Mouse (Mus musculus) midbrain, embryonic 11.5 days (tissue): ENCODE data around the gene Cyct. TPM values are rescaled to one million over a fixed set of nuclear protein-coding genes. Genes with fewer than 3 reads are reported as not detected.

ENCODE experiments used
- ATAC-seq: fragments of 200-750 bp; cut with Nextera tagmentation; 2 replicates; pipeline ENCODE4 v1.8.0; 2017; ENCODE audit warnings: moderate TSS enrichment, moderate library complexity; ENCODE audit not compliant: low FRiP score
- DNase-seq: peaks from one replicate; pipeline ENCODE4 v3.0.0; 2015; ENCODE audit warnings: low spot score; ENCODE audit errors: missing footprints
- H3K27ac ChIP-seq: fragments of 300-500 bp; sonication (generic); 2 replicates; pipeline ENCODE4 v1.5.1; 2014; ENCODE audit warnings: low read depth, low read length
- H3K27me3 ChIP-seq: fragments of 300-500 bp; sonication (generic); 2 replicates; pipeline ENCODE4 v1.6.1; 2014; ENCODE audit warnings: mild to moderate bottlenecking, low read length, moderate library complexity, mixed read lengths; ENCODE audit not compliant: control insufficient read depth, insufficient read depth
- H3K36me3 ChIP-seq: fragments of 300-500 bp; sonication (generic); 2 replicates; pipeline ENCODE4 v1.6.1; 2014; ENCODE audit warnings: mild to moderate bottlenecking, low read length, moderate library complexity, mixed read lengths; ENCODE audit not compliant: control insufficient read depth, insufficient read depth
- H3K4me1 ChIP-seq: fragments of 300-500 bp; sonication (generic); 2 replicates; pipeline ENCODE4 v1.6.1; 2014; ENCODE audit warnings: low read length; ENCODE audit not compliant: control insufficient read depth, insufficient read depth
- H3K4me2 ChIP-seq: fragments of 300-500 bp; sonication (generic); 2 replicates; pipeline ENCODE4 v1.6.1; 2014; ENCODE audit warnings: mild to moderate bottlenecking, moderate library complexity
- H3K4me3 ChIP-seq: fragments of 300-500 bp; sonication (generic); 2 replicates; pipeline ENCODE4 v1.5.1; 2014; ENCODE audit warnings: low read depth, low read length
- H3K9ac ChIP-seq: fragments of 300-500 bp; sonication (generic); 2 replicates; pipeline ENCODE4 v1.6.1; 2014; ENCODE audit warnings: low read length
- H3K9me3 ChIP-seq: fragments of 300-500 bp; sonication (generic); 2 replicates; pipeline ENCODE4 v1.6.1; 2016; ENCODE audit warnings: low read length; ENCODE audit not compliant: control insufficient read depth
- WGBS: fragments of 180-500 bp; shearing (Covaris S2); extraction: QIAGEN DNeasy Blood & Tissue Kit; methylation state at CpG from one replicate; pipeline ENCODE4 v1.1.7; 2014; 5-methylcytosine and 5-hydroxymethylcytosine counted together
- polyA plus RNA-seq: library from polyadenylated mRNA; unstranded; fragments of >200 nt; fragmentation: Nextera tagmentation; extraction: Ambion mirVana; gene quantifications from 2 replicates; pipeline ENCODE4 v1.2.1, GENCODE M21; 2014

The Cyct gene
- polyA plus RNA-seq, 1 experiment from 2014 or later: not detected

GRCm38 (mm10) chr2:76374544-76375206 is 14.4 kb upstream of the Cyct start:
- Histone ChIP-seq H3K9ac (no peak overlapping the region), H3K9me3 (no peaks in the 10 kb centered on the region), H3K4me2 (no peak overlapping the region), H3K36me3 (peaks cover 15% of the 10 kb centered on the region), H3K4me1 (peaks cover 7% of the 10 kb centered on the region), H3K27me3 (no peaks in the 10 kb centered on the region), H3K4me3 (no peak overlapping the region), H3K27ac (no peak overlapping the region)
- WGBS: 93% methylated on average over 6 of the region's 6 CpGs
- ATAC-seq: no peak
- DNase-seq: no peak

- Histone ChIP-seq H3K4me2 (no peak overlapping the region), H3K4me1 (peaks cover 7% of the 10 kb centered on the region), H3K9ac (no peak overlapping the region), H3K9me3 (no peaks in the 10 kb centered on the region), H3K27me3 (no peaks in the 10 kb centered on the region), H3K4me3 (no peak overlapping the region), H3K36me3 (peaks cover 8% of the 10 kb centered on the region), H3K27ac (no peak overlapping the region; the same call in 1 of the 2 replicates)
- ATAC-seq: no peak
- WGBS: 93% methylated on average over 4 of the region's 4 CpGs
- DNase-seq: no peak
Measured at GRCm38 (mm10) chr2:76372244-76372643, 12.0 kb upstream of the Cyct start.

GRCm38 (mm10) chr2:76370656-76370922 is 10.3 kb upstream of the Cyct start:
- H3K9ac ChIP-seq: peak overlapping the region; percentile 91
- H3K4me2 ChIP-seq: peak overlapping the region; percentile 90
- peak overlapping the region; percentile 96 for H3K4me3 ChIP-seq
- WGBS: 6% methylated on average over 7 of the region's 7 CpGs
- DNase-seq (no peak), ATAC-seq (no peak)
- peaks cover 3% of the 10 kb centered on the region for H3K36me3 ChIP-seq
- no peak overlapping the region for H3K27ac ChIP-seq
- H3K27me3 ChIP-seq: no peaks in the 10 kb centered on the region
- H3K4me1 ChIP-seq: peaks cover 7% of the 10 kb centered on the region
- H3K9me3 ChIP-seq: no peaks in the 10 kb centered on the region

GRCm38 (mm10) chr2:76369821-76370655 is 9.8 kb upstream of the Cyct start, which contains the start of gene Rbm45:
TSS of gene Rbm45 (plus strand) at chr2:76369984.
- WGBS: under 1% methylated on average over 58 of the region's 61 CpGs
- peak; percentile 99 for DNase-seq
- Histone ChIP-seq H3K27me3 (no peaks in the 10 kb centered on the region), H3K9me3 (no peaks in the 10 kb centered on the region), H3K4me3 (peak within 1 kb of the TSS; percentile 96), H3K36me3 (peaks cover 3% of the 10 kb centered on the region; the same call in 1 of the 2 replicates), H3K9ac (peak within 1 kb of the TSS; percentile 91), H3K27ac (no peak within 1 kb of the TSS; the same call in 1 of the 2 replicates), H3K4me2 (peak within 1 kb of the TSS; percentile 90), H3K4me1 (peaks cover 7% of the 10 kb centered on the region)
- ATAC-seq: peak; percentile 89

- peaks cover 3% of the 10 kb centered on the region; the same call in 1 of the 2 replicates for H3K36me3 ChIP-seq
- no peak overlapping the region for H3K27ac ChIP-seq
- DNase-seq (no peak), ATAC-seq (peak; percentile 1; the same call in 1 of the 2 replicates)
- H3K4me1 ChIP-seq: peaks cover 7% of the 10 kb centered on the region
- no peak overlapping the region for H3K9ac ChIP-seq
- H3K9me3 ChIP-seq: no peaks in the 10 kb centered on the region
- H3K27me3 ChIP-seq: no peaks in the 10 kb centered on the region
- no peak overlapping the region for H3K4me3 ChIP-seq
- 78% methylated on average over 12 of the region's 13 CpGs for WGBS
- H3K4me2 ChIP-seq: no peak overlapping the region
Measured at GRCm38 (mm10) chr2:76368861-76369660, 8.8 kb upstream of the Cyct start.

GRCm38 (mm10) chr2:76367188-76367922 is 7.1 kb upstream of the Cyct start:
- no peak for ATAC-seq
- Histone ChIP-seq H3K4me2 (no peak overlapping the region), H3K27me3 (no peaks in the 10 kb centered on the region), H3K27ac (no peak overlapping the region), H3K9me3 (no peaks in the 10 kb centered on the region), H3K4me1 (peaks cover 7% of the 10 kb centered on the region), H3K9ac (no peak overlapping the region), H3K36me3 (no peaks in the 10 kb centered on the region), H3K4me3 (no peak overlapping the region)
- WGBS: 19% methylated on average over 9 of the region's 9 CpGs
- DNase-seq: peak; percentile 99

GRCm38 (mm10) chr2:76365811-76366210 is 5.6 kb upstream of the Cyct start:
- Histone ChIP-seq H3K9ac (no peak overlapping the region), H3K4me2 (no peak overlapping the region), H3K9me3 (no peaks in the 10 kb centered on the region), H3K27ac (no peak overlapping the region), H3K36me3 (no peaks in the 10 kb centered on the region), H3K27me3 (no peaks in the 10 kb centered on the region), H3K4me3 (no peak overlapping the region), H3K4me1 (peaks cover 3% of the 10 kb centered on the region)
- ATAC-seq (no peak), DNase-seq (peak; percentile 51)
- WGBS: 78% methylated on average over 4 of the region's 4 CpGs

GRCm38 (mm10) chr2:76362111-76362510 is 1.9 kb upstream of the Cyct start:
- Histone ChIP-seq H3K27ac (no peak overlapping the region), H3K9ac (no peak overlapping the region), H3K27me3 (no peaks in the 10 kb centered on the region), H3K4me1 (no peaks in the 10 kb centered on the region), H3K36me3 (no peaks in the 10 kb centered on the region), H3K9me3 (no peaks in the 10 kb centered on the region), H3K4me2 (no peak overlapping the region), H3K4me3 (no peak overlapping the region)
- no peak for ATAC-seq
- WGBS: 42% methylated on average over 2 of the region's 2 CpGs
- peak; percentile 81 for DNase-seq
